ENCODE assay signal across 8 mouse cellular contexts in the genomic region with DNA sequence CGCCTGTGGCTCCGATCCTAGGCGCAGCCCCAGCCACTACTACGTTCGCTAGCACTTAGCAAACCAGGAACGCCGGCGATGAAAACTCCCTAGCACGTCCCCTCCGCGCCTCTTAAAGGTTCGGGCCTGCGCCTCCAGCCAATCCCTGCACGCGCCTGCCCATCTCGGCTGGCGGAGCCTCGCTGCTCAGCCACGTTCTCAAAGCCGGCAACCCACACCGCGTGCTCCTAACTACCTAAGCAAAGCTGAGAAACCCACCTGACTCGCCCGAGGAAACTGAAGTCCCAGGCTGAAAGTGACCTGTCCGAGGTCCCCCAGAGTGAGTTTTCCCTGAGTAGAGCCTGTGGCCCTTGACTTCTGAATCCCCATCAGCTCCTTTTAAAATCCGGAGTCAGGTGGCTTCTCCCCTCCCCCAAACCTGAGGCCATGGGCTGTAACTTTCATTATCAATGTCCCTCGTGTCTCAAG. TPM values are rescaled to one million over a fixed set of nuclear protein-coding genes. Genes with fewer than 3 reads are reported as not detected.
DNase-seq lines count a peak whose midpoint lies in the region; ATAC-seq and TF ChIP-seq lines count a peak whose summit lies in the region.

A gene (minus strand): TSS at position 89 of the 468 bp plus-strand sequence.

- peaks cover 19% of the 10 kb centered on the region for H3K4me1 ChIP-seq in neural tube, embryonic 11.5 days (ENCODE audit: control insufficient read depth, insufficient read depth, low read length)
- H3K4me1 ChIP-seq in embryonic facial prominence, embryonic 10.5 days, result peaks cover 50% of the 10 kb centered on the region
- peaks cover 33% of the 10 kb centered on the region for H3K4me1 ChIP-seq in heart, embryonic 12.5 days (replicated peaks)
- peaks cover 11% of the 10 kb centered on the region for H3K4me1 ChIP-seq in kidney, embryonic 14.5 days (ENCODE audit: control insufficient read depth, insufficient read depth, low read length)
- H3K4me1 ChIP-seq in limb, embryonic 14.5 days (ENCODE audit: control insufficient read depth, insufficient read depth, low read length), result peaks cover 25% of the 10 kb centered on the region
- peaks cover 49% of the 10 kb centered on the region for H3K4me1 ChIP-seq in midbrain, embryonic 13.5 days (replicated peaks)
- peaks cover 9% of the 10 kb centered on the region for H3K4me1 ChIP-seq in stomach, embryonic 16.5 days (ENCODE audit: control insufficient read depth, insufficient read depth, low read length)

- H3K4me2 ChIP-seq in neural tube, embryonic 11.5 days (ENCODE audit: low read depth), result peak within 1 kb of the TSS; percentile 98
- H3K4me2 ChIP-seq in heart, embryonic 12.5 days, result peak within 1 kb of the TSS; percentile 89
- H3K4me2 ChIP-seq in kidney, embryonic 14.5 days (replicated peaks; ENCODE audit: low read depth, low read length), result peak within 1 kb of the TSS; percentile 94
- H3K4me2 ChIP-seq in limb, embryonic 14.5 days (replicated peaks; ENCODE audit: low read depth, low read length, severe bottlenecking), result peak within 1 kb of the TSS; percentile 99
- peak within 1 kb of the TSS; percentile 99 for H3K4me2 ChIP-seq in midbrain, embryonic 13.5 days (replicated peaks)
- H3K4me2 ChIP-seq in stomach, embryonic 16.5 days (ENCODE audit: low read depth, low read length), result peak within 1 kb of the TSS; percentile 97

- peak within 1 kb of the TSS; percentile 44; the same call in 1 of the 2 replicates for H3K27ac ChIP-seq in neural tube, embryonic 11.5 days (ENCODE audit: low read depth, low read length)
- H3K27ac ChIP-seq in embryonic facial prominence, embryonic 10.5 days (replicated peaks), result peak within 1 kb of the TSS; percentile 88
- peak within 1 kb of the TSS; percentile 24; the same call in 1 of the 2 replicates for H3K27ac ChIP-seq in heart, embryonic 12.5 days (ENCODE audit: poor library complexity, severe bottlenecking)
- peak within 1 kb of the TSS; percentile 56; the same call in 1 of the 2 replicates for H3K27ac ChIP-seq in kidney, embryonic 14.5 days (ENCODE audit: low read depth, low read length)
- peak within 1 kb of the TSS; percentile 48; the same call in 1 of the 2 replicates for H3K27ac ChIP-seq in limb, embryonic 14.5 days (replicated peaks; ENCODE audit: low read depth, low read length)
- H3K27ac ChIP-seq in midbrain, embryonic 13.5 days, result peak within 1 kb of the TSS; percentile 58
- peak within 1 kb of the TSS; percentile 22; the same call in 1 of the 2 replicates for H3K27ac ChIP-seq in stomach, embryonic 16.5 days (ENCODE audit: low read length)

- 0 out of 2 replicates have a peak, but pooled peaks cover 3% of the 10 kb centered on the region for H3K27me3 ChIP-seq in neural tube, embryonic 11.5 days (ENCODE audit: control insufficient read depth, insufficient read depth, low read length)
- peaks cover 55% of the 10 kb centered on the region for H3K27me3 ChIP-seq in embryonic facial prominence, embryonic 10.5 days (replicated peaks; ENCODE audit: low read depth, poor library complexity, severe bottlenecking)
- H3K27me3 ChIP-seq in heart, embryonic 12.5 days (replicated peaks), result peaks cover 67% of the 10 kb centered on the region
- H3K27me3 ChIP-seq in kidney, embryonic 14.5 days (ENCODE audit: control insufficient read depth, insufficient read depth, low read length), result no peaks in the 10 kb centered on the region; the same call in 1 of the 2 replicates
- H3K27me3 ChIP-seq in limb, embryonic 14.5 days (ENCODE audit: control insufficient read depth, insufficient read depth, low read length), result no peaks in the 10 kb centered on the region
- H3K27me3 ChIP-seq in midbrain, embryonic 13.5 days, result 0 out of 2 replicates have a peak, but pooled peaks cover 8% of the 10 kb centered on the region
- H3K27me3 ChIP-seq in stomach, embryonic 16.5 days (ENCODE audit: control insufficient read depth, insufficient read depth, low read length), result peaks cover 8% of the 10 kb centered on the region; the same call in 1 of the 2 replicates

- H3K4me3 ChIP-seq in neural tube, embryonic 11.5 days (ENCODE audit: low read depth, low read length), result peak within 1 kb of the TSS; percentile 66
- peak within 1 kb of the TSS; percentile 75 for H3K4me3 ChIP-seq in embryonic facial prominence, embryonic 10.5 days
- H3K4me3 ChIP-seq in heart, embryonic 12.5 days, result peak within 1 kb of the TSS; percentile 54
- peak within 1 kb of the TSS; percentile 45 for H3K4me3 ChIP-seq in kidney, embryonic 14.5 days (ENCODE audit: low read length)
- H3K4me3 ChIP-seq in limb, embryonic 14.5 days (replicated peaks; ENCODE audit: low read length), result peak within 1 kb of the TSS; percentile 62
- H3K4me3 ChIP-seq in midbrain, embryonic 13.5 days (replicated peaks), result peak within 1 kb of the TSS; percentile 73
- peak within 1 kb of the TSS; percentile 60 for H3K4me3 ChIP-seq in stomach, embryonic 16.5 days (replicated peaks; ENCODE audit: low read length)

- no peaks in the 10 kb centered on the region for H3K36me3 ChIP-seq in neural tube, embryonic 11.5 days (ENCODE audit: control insufficient read depth, insufficient read depth, low read length)
- H3K36me3 ChIP-seq in embryonic facial prominence, embryonic 10.5 days (replicated peaks), result peaks cover 31% of the 10 kb centered on the region
- no peaks in the 10 kb centered on the region for H3K36me3 ChIP-seq in heart, embryonic 12.5 days
- no peaks in the 10 kb centered on the region for H3K36me3 ChIP-seq in kidney, embryonic 14.5 days (ENCODE audit: control insufficient read depth, insufficient read depth, low read length)
- no peaks in the 10 kb centered on the region for H3K36me3 ChIP-seq in limb, embryonic 14.5 days (ENCODE audit: control insufficient read depth, insufficient read depth, low read length)
- H3K36me3 ChIP-seq in midbrain, embryonic 13.5 days, result no peaks in the 10 kb centered on the region
- H3K36me3 ChIP-seq in stomach, embryonic 16.5 days (ENCODE audit: control insufficient read depth, insufficient read depth, low read length), result no peaks in the 10 kb centered on the region

- no peaks in the 10 kb centered on the region for H3K9me3 ChIP-seq in neural tube, embryonic 11.5 days (ENCODE audit: control insufficient read depth, low read length)
- H3K9me3 ChIP-seq in embryonic facial prominence, embryonic 10.5 days, result no peaks in the 10 kb centered on the region
- no peaks in the 10 kb centered on the region for H3K9me3 ChIP-seq in heart, embryonic 12.5 days (replicated peaks)
- H3K9me3 ChIP-seq in kidney, embryonic 14.5 days (ENCODE audit: control insufficient read depth, low read length), result no peaks in the 10 kb centered on the region
- H3K9me3 ChIP-seq in limb, embryonic 14.5 days (ENCODE audit: control insufficient read depth, low read length), result no peaks in the 10 kb centered on the region
- H3K9me3 ChIP-seq in midbrain, embryonic 13.5 days, result no peaks in the 10 kb centered on the region
- H3K9me3 ChIP-seq in stomach, embryonic 16.5 days (replicated peaks; ENCODE audit: control insufficient read depth, low read length), result no peaks in the 10 kb centered on the region

- peak within 1 kb of the TSS; percentile 76 for H3K9ac ChIP-seq in neural tube, embryonic 11.5 days (ENCODE audit: low read length)
- H3K9ac ChIP-seq in heart, embryonic 12.5 days, result peak within 1 kb of the TSS; percentile 49
- H3K9ac ChIP-seq in kidney, embryonic 14.5 days (ENCODE audit: low read depth, low read length), result peak within 1 kb of the TSS; percentile 65
- peak within 1 kb of the TSS; percentile 65 for H3K9ac ChIP-seq in limb, embryonic 14.5 days (ENCODE audit: low read depth, low read length, severe bottlenecking)
- H3K9ac ChIP-seq in midbrain, embryonic 13.5 days (replicated peaks), result peak within 1 kb of the TSS; percentile 83
- H3K9ac ChIP-seq in stomach, embryonic 16.5 days (ENCODE audit: low read length), result peak within 1 kb of the TSS; percentile 69

- ATAC-seq in neural tube, embryonic 11.5 days (ENCODE audit: insufficient read depth, low FRiP score, low TSS enrichment), result peak; percentile 80
- ATAC-seq in heart, embryonic 12.5 days (ENCODE audit: insufficient number of reproducible peaks, low FRiP score), result peak; percentile 22; the same call in 1 of the 2 replicates
- ATAC-seq in kidney, embryonic 14.5 days (ENCODE audit: low FRiP score, low TSS enrichment), result peak; percentile 75
- peak; percentile 86 for ATAC-seq in limb, embryonic 14.5 days (ENCODE audit: low FRiP score, low read depth)
- ATAC-seq in midbrain, embryonic 13.5 days, result peak; percentile 76
- ATAC-seq in stomach, embryonic 16.5 days (ENCODE audit: insufficient read depth, low FRiP score), result peak; percentile 86

- peak; percentile 60; the same call in 1 of the 2 replicates for TF ChIP-seq POLR2A in limb, embryonic 14.5 days (IDR thresholded peaks at IDR 0.05; ENCODE audit: borderline replicate concordance, extremely low read depth, insufficient read depth, insufficient read length)

- 0% methylated on average over 27 of the region's 27 CpGs for WGBS in neural tube, embryonic 11.5 days
- WGBS in embryonic facial prominence, embryonic 10.5 days, result under 1% methylated on average over 27 of the region's 27 CpGs
- under 1% methylated on average over 27 of the region's 27 CpGs for WGBS in heart, embryonic 12.5 days
- WGBS in kidney, embryonic 14.5 days, result under 1% methylated on average over 27 of the region's 27 CpGs
- under 1% methylated on average over 27 of the region's 27 CpGs for WGBS in limb, embryonic 14.5 days
- under 1% methylated on average over 27 of the region's 27 CpGs for WGBS in midbrain, embryonic 13.5 days
- WGBS in stomach, embryonic 16.5 days, result under 1% methylated on average over 27 of the region's 27 CpGs

- DNase-seq in neural tube, embryonic 11.5 days (ENCODE audit: low spot score), result peak; percentile 84
- no peak for DNase-seq in neural tube, embryonic 10.5 days (ENCODE audit: extremely low spot score, low spot score)
- peak; percentile 88 for DNase-seq in embryonic facial prominence, embryonic 10.5 days (ENCODE audit: low spot score)
- DNase-seq in limb, embryonic 14.5 days (ENCODE audit: low spot score), result peak; percentile 89

RNA-seq across cellular contexts. Expression of the gene that starts here (rescaled TPM):
- 18.0 and 18.1 TPM in 2 replicates for polyA plus RNA-seq in neural tube, embryonic 11.5 days (2014; fragmentation: Nextera tagmentation; extraction: Ambion mirVana)
- polyA plus RNA-seq in embryonic facial prominence, embryonic 10.5 days (2016; fragmentation: Nextera tagmentation; extraction: Ambion mirVana), result 10.1 and 12.9 TPM in 2 replicates
- 1.1 and 1.8 TPM in 2 replicates for polyA plus RNA-seq in heart, embryonic 12.5 days (2016; fragmentation: Nextera tagmentation; extraction: Ambion mirVana)
- 3.1 and 3.4 TPM in 2 replicates for polyA plus RNA-seq in kidney, embryonic 14.5 days (2014; fragmentation: Nextera tagmentation; extraction: Ambion mirVana)
- polyA plus RNA-seq in limb, embryonic 14.5 days (2012; rRNA removed), result 13.1 and 16.4 TPM in 2 replicates
- 9.1 and 9.3 TPM in 2 replicates for polyA plus RNA-seq in limb, embryonic 14.5 days (2014; fragmentation: Nextera tagmentation; extraction: Ambion mirVana)
- 31.7 and 32.5 TPM in 2 replicates for polyA plus RNA-seq in midbrain, embryonic 13.5 days (2015; fragmentation: Nextera tagmentation; extraction: Ambion mirVana)
- 5.8 and 8.4 TPM in 2 replicates for polyA plus RNA-seq in stomach, embryonic 16.5 days (2015; fragmentation: Nextera tagmentation; extraction: Ambion mirVana)

Comparison
In these comparisons a context has a peak if more than half of its experiments do, and no peak if none do; other contexts are left out.
1. ATAC-seq: peak in every context shown above with its lines; median percentile 86 in limb, embryonic 14.5 days; 86 in stomach, embryonic 16.5 days; 80 in neural tube, embryonic 11.5 days; 76 in midbrain, embryonic 13.5 days; 75 in kidney, embryonic 14.5 days; 22 in heart, embryonic 12.5 days.
2. H3K27ac ChIP-seq: peak in every context shown above with its lines; median percentile 88 in embryonic facial prominence, embryonic 10.5 days; 58 in midbrain, embryonic 13.5 days; 56 in kidney, embryonic 14.5 days; 48 in limb, embryonic 14.5 days; 44 in neural tube, embryonic 11.5 days; 24 in heart, embryonic 12.5 days; 22 in stomach, embryonic 16.5 days.